Mouse (Mus musculus) testis, adult 2 months (tissue): ENCODE results near the gene Gramd2.

ENCODE experiments used
- CTCF ChIP-seq: fragments of 200-500 bp; IDR thresholded peaks from 2 replicates; pipeline ENCODE4 v1.5.1; 2012; ENCODE audit warnings: low read depth, mild to moderate bottlenecking, inconsistent platforms, low read length, moderate library complexity; ENCODE audit not compliant: control insufficient read depth, insufficient read depth, insufficient replicate concordance
- POLR2A ChIP-seq: fragments of 200-500 bp; IDR thresholded peaks from 2 replicates; pipeline ENCODE4 v1.6.1; 2012; ENCODE audit warnings: low read depth, mild to moderate bottlenecking, inconsistent platforms, low read length, moderate library complexity; ENCODE audit not compliant: control insufficient read depth

- TF ChIP-seq CTCF (no peak), POLR2A (no peak)
Observed at GRCm38 (mm10) chr9:59664664-59665256, 15.2 kb upstream of the Gramd2 start.
